ENCODE assay signal across 12 mouse cellular contexts in the genomic region with DNA sequence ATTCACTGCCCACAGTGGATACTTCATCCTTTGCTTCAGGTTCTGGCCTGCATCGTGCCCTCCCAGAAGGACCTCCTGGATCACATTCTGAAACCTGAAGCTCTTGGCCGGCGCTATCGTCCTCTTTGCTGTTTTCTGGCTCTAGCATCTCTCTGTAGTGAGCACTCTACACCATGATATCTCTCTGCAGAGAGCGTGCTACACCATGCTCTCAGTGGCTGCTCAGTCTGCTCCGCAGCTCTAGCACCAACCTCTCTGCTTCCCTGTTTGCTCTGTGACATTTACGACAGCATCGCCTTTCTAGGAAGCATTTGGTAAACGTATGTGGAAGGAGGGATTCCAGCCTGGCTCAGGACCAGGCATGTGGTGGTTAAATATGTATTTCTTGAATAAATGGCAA.
DNase-seq lines count a peak whose midpoint lies in the region; ATAC-seq and TF ChIP-seq lines count a peak whose summit lies in the region.
"Had no signal": no experiment of that assay in that cellular context is flagged by ENCODE, and none has a peak within 500 bp of the region (broad histone marks: within the 10 kb centered on the region; RNA-seq: fewer than 3 reads in every experiment).

No protein-coding gene starts in this region.

- TF ChIP-seq CTCF in lung, postnatal 0 days (IDR thresholded peaks at IDR 0.05): no peak
- TF ChIP-seq CTCF in lung, adult 2 months (IDR thresholded peaks at IDR 0.05; ENCODE audit: insufficient read depth, low read length): no peak
- no peak for TF ChIP-seq CTCF in intestine, postnatal 0 days (IDR thresholded peaks at IDR 0.05; ENCODE audit: low read depth)

- H3K27ac ChIP-seq in embryonic facial prominence, embryonic 12.5 days: peak overlapping the region; percentile 67
- no peak overlapping the region; the same call in 1 of the 2 replicates for H3K27ac ChIP-seq in embryonic facial prominence, embryonic 10.5 days (replicated peaks)
- H3K27ac ChIP-seq in lung, postnatal 0 days (ENCODE audit: low read length): peak overlapping the region; percentile 1; the same call in 1 of the 2 replicates
- H3K27ac ChIP-seq in intestine, postnatal 0 days (ENCODE audit: low read depth, low read length): peak overlapping the region; percentile 17; the same call in 1 of the 2 replicates
- H3K27ac ChIP-seq in stomach, embryonic 14.5 days (ENCODE audit: low read length): peak overlapping the region; percentile 61
- no peak overlapping the region for H3K27ac ChIP-seq in hindbrain, embryonic 11.5 days (ENCODE audit: low read depth, low read length)
- H3K27ac ChIP-seq: hindbrain, embryonic 14.5 days had no signal

- H3K9ac ChIP-seq in embryonic facial prominence, embryonic 12.5 days: no peak overlapping the region
- H3K9ac ChIP-seq in lung, postnatal 0 days (replicated peaks; ENCODE audit: low read depth): no peak overlapping the region
- H3K9ac ChIP-seq in intestine, postnatal 0 days (ENCODE audit: low read depth, low read length): no peak overlapping the region
- H3K9ac ChIP-seq in stomach, embryonic 14.5 days (replicated peaks; ENCODE audit: low read depth, low read length): no peak overlapping the region
- H3K9ac ChIP-seq in hindbrain, embryonic 11.5 days (ENCODE audit: low read depth, low read length): no peak overlapping the region
- H3K9ac ChIP-seq: hindbrain, embryonic 14.5 days had no signal

- no peak for TF ChIP-seq EP300 in lung, postnatal 0 days (IDR thresholded peaks at IDR 0.05)

- TF ChIP-seq POLR2A in lung, adult 2 months (IDR thresholded peaks at IDR 0.05; ENCODE audit: borderline replicate concordance, extremely low read depth, low read depth, low read length): no peak

- ATAC-seq in embryonic facial prominence, embryonic 12.5 days (ENCODE audit: insufficient number of reproducible peaks, insufficient read depth, low FRiP score, low TSS enrichment): no peak
- ATAC-seq in lung, postnatal 0 days: peak; percentile 9; the same call in 1 of the 2 replicates
- ATAC-seq in intestine, postnatal 0 days: 0 out of 2 replicates have a peak, but pooled peaks have one; percentile 26
- no peak for ATAC-seq in stomach, embryonic 14.5 days (ENCODE audit: insufficient number of reproducible peaks, insufficient read depth, low FRiP score, low read depth)
- ATAC-seq in hindbrain, embryonic 11.5 days (ENCODE audit: low FRiP score): no peak

- no peak overlapping the region for H3K4me3 ChIP-seq in embryonic facial prominence, embryonic 12.5 days
- H3K4me3 ChIP-seq in embryonic facial prominence, embryonic 10.5 days: no peak overlapping the region
- H3K4me3 ChIP-seq in lung, postnatal 0 days (ENCODE audit: low read depth, low read length): 0 out of 2 replicates have a peak overlapping the region, but pooled peaks have one; percentile 6
- H3K4me3 ChIP-seq in lung, adult 2 months (replicated peaks; ENCODE audit: extremely low read depth, low read depth, low read length): no peak overlapping the region
- no peak overlapping the region for H3K4me3 ChIP-seq in intestine, postnatal 0 days (ENCODE audit: low read depth, low read length)
- H3K4me3 ChIP-seq in stomach, embryonic 14.5 days (ENCODE audit: low read depth, low read length): no peak overlapping the region
- no peak overlapping the region for H3K4me3 ChIP-seq in hindbrain, embryonic 11.5 days (ENCODE audit: low read depth, low read length)

- H3K9me3 ChIP-seq in embryonic facial prominence, embryonic 12.5 days: no peaks in the 10 kb centered on the region
- H3K9me3 ChIP-seq in embryonic facial prominence, embryonic 10.5 days: no peaks in the 10 kb centered on the region
- H3K9me3 ChIP-seq in lung, postnatal 0 days (ENCODE audit: low read length): no peaks in the 10 kb centered on the region
- H3K9me3 ChIP-seq in intestine, postnatal 0 days (ENCODE audit: control insufficient read depth): no peaks in the 10 kb centered on the region
- no peaks in the 10 kb centered on the region for H3K9me3 ChIP-seq in stomach, embryonic 14.5 days (ENCODE audit: control insufficient read depth, low read depth, low read length)
- H3K9me3 ChIP-seq in hindbrain, embryonic 11.5 days (ENCODE audit: control insufficient read depth, low read length): no peaks in the 10 kb centered on the region

- no peak for DNase-seq in embryonic facial prominence, embryonic 10.5 days (ENCODE audit: low spot score)
- peak; percentile 17 for DNase-seq in lung, postnatal 0 days (ENCODE audit: low spot score)
- DNase-seq in lung, adult 2 months: no peak
- DNase-seq in hindbrain, embryonic 11.5 days (ENCODE audit: low spot score): no peak
- DNase-seq in urinary bladder, postnatal 14 days (ENCODE audit: low spot score): no peak
- DNase-seq: cerebellum, adult 9-10 months; left cerebral cortex, postnatal 4 days had no signal

- WGBS in embryonic facial prominence, embryonic 12.5 days: 54% methylated on average over 9 of the region's 9 CpGs
- WGBS in embryonic facial prominence, embryonic 10.5 days: 70% methylated on average over 9 of the region's 9 CpGs
- WGBS in lung, postnatal 0 days: 47% methylated on average over 9 of the region's 9 CpGs
- WGBS in lung, adult 2 months: 63% methylated on average over 9 of the region's 9 CpGs
- WGBS in intestine, postnatal 0 days: 38% methylated on average over 9 of the region's 9 CpGs
- 49% methylated on average over 9 of the region's 9 CpGs for WGBS in stomach, embryonic 14.5 days
- WGBS in hindbrain, embryonic 11.5 days: 80% methylated on average over 9 of the region's 9 CpGs

- no peaks in the 10 kb centered on the region for H3K36me3 ChIP-seq in embryonic facial prominence, embryonic 12.5 days
- H3K36me3 ChIP-seq in embryonic facial prominence, embryonic 10.5 days (replicated peaks): 0 out of 2 replicates have a peak, but pooled peaks cover 4% of the 10 kb centered on the region
- H3K36me3 ChIP-seq in lung, postnatal 0 days (ENCODE audit: insufficient read depth, low read length): peaks cover 12% of the 10 kb centered on the region
- no peaks in the 10 kb centered on the region for H3K36me3 ChIP-seq in intestine, postnatal 0 days (ENCODE audit: control insufficient read depth, insufficient read depth)
- H3K36me3 ChIP-seq in stomach, embryonic 14.5 days (ENCODE audit: control insufficient read depth, insufficient read depth, low read length): no peaks in the 10 kb centered on the region
- no peaks in the 10 kb centered on the region for H3K36me3 ChIP-seq in hindbrain, embryonic 11.5 days (ENCODE audit: control insufficient read depth, insufficient read depth, low read length)

- no peak overlapping the region for H3K4me2 ChIP-seq in embryonic facial prominence, embryonic 12.5 days (replicated peaks)
- H3K4me2 ChIP-seq in lung, postnatal 0 days (replicated peaks; ENCODE audit: low read depth, low read length): peak overlapping the region; percentile 45
- peak overlapping the region; percentile 50 for H3K4me2 ChIP-seq in intestine, postnatal 0 days (replicated peaks; ENCODE audit: low read depth)
- peak overlapping the region; percentile 14; the same call in 1 of the 2 replicates for H3K4me2 ChIP-seq in stomach, embryonic 14.5 days (replicated peaks; ENCODE audit: low read depth, low read length)
- H3K4me2 ChIP-seq in hindbrain, embryonic 11.5 days (replicated peaks; ENCODE audit: low read depth, low read length): no peak overlapping the region
- H3K4me2 ChIP-seq: heart, embryonic 11.5 days had no signal

- peaks cover 15% of the 10 kb centered on the region for H3K4me1 ChIP-seq in embryonic facial prominence, embryonic 12.5 days
- H3K4me1 ChIP-seq in embryonic facial prominence, embryonic 10.5 days: peaks cover 19% of the 10 kb centered on the region
- no peaks in the 10 kb centered on the region for H3K4me1 ChIP-seq in lung, postnatal 0 days (ENCODE audit: insufficient read depth, low read depth, low read length)
- no peaks in the 10 kb centered on the region; the same call in 1 of the 2 replicates for H3K4me1 ChIP-seq in lung, adult 2 months (ENCODE audit: control insufficient read depth, insufficient read depth, low read length)
- H3K4me1 ChIP-seq in intestine, postnatal 0 days (replicated peaks; ENCODE audit: control insufficient read depth, insufficient read depth, low read length): peaks cover 2% of the 10 kb centered on the region; the same call in 1 of the 2 replicates
- peaks cover 10% of the 10 kb centered on the region; the same call in 1 of the 2 replicates for H3K4me1 ChIP-seq in stomach, embryonic 14.5 days (ENCODE audit: control insufficient read depth, insufficient read depth, low read length)
- H3K4me1 ChIP-seq in hindbrain, embryonic 11.5 days (replicated peaks; ENCODE audit: control insufficient read depth, insufficient read depth, low read length): no peaks in the 10 kb centered on the region

- H3K27me3 ChIP-seq in embryonic facial prominence, embryonic 12.5 days: no peaks in the 10 kb centered on the region
- H3K27me3 ChIP-seq in embryonic facial prominence, embryonic 10.5 days (replicated peaks; ENCODE audit: low read depth, poor library complexity, severe bottlenecking): no peaks in the 10 kb centered on the region
- H3K27me3 ChIP-seq in lung, postnatal 0 days (replicated peaks; ENCODE audit: insufficient read depth, low read length): no peaks in the 10 kb centered on the region
- no peaks in the 10 kb centered on the region for H3K27me3 ChIP-seq in intestine, postnatal 0 days (replicated peaks; ENCODE audit: control insufficient read depth, insufficient read depth, low read length)
- no peaks in the 10 kb centered on the region for H3K27me3 ChIP-seq in stomach, embryonic 14.5 days (ENCODE audit: control insufficient read depth, insufficient read depth, low read length)
- no peaks in the 10 kb centered on the region for H3K27me3 ChIP-seq in hindbrain, embryonic 11.5 days (ENCODE audit: control insufficient read depth, insufficient read depth, low read length)

Comparison
In these comparisons a context has a peak if more than half of its experiments do, and no peak if none do; other contexts are left out.
1. H3K27ac ChIP-seq: peak in embryonic facial prominence, embryonic 12.5 days (single experiment), lung, postnatal 0 days (single experiment), intestine, postnatal 0 days (single experiment) and stomach, embryonic 14.5 days (single experiment); none in embryonic facial prominence, embryonic 10.5 days (single experiment) and hindbrain, embryonic 11.5 days (single experiment).
2. ATAC-seq: peak in lung, postnatal 0 days (single experiment) and intestine, postnatal 0 days (single experiment); none in embryonic facial prominence, embryonic 12.5 days (single experiment), stomach, embryonic 14.5 days (single experiment) and hindbrain, embryonic 11.5 days (single experiment).
3. H3K4me2 ChIP-seq: peak in lung, postnatal 0 days (single experiment), intestine, postnatal 0 days (single experiment) and stomach, embryonic 14.5 days (single experiment); none in embryonic facial prominence, embryonic 12.5 days (single experiment) and hindbrain, embryonic 11.5 days (single experiment).